Mouse (Mus musculus) layer of hippocampus, postnatal 14 days (tissue): ENCODE measurements around the gene Rbx1. TPM values are rescaled to one million over a fixed set of nuclear protein-coding genes. Genes with fewer than 3 reads are reported as not detected.

Experiments
- total RNA-seq, 2 experiments: library from RNA; stranded (reverse); gene quantifications; 2 replicates each; pipeline ENCODE4 v1.2.3; 2021

The Rbx1 gene
- total RNA-seq, 2 experiments from 2014 or later: 135 to 148 TPM

Other genes starting within 250 kb of the Rbx1 start
- 10 to 100 TPM; 21.7 to 22.2 TPM for gene Mchr1, start 230.8 kb upstream of the Rbx1 start, total RNA-seq
- 10 to 100 TPM; 57.6 to 63.6 TPM for gene Slc25a17, start 105.5 kb upstream of the Rbx1 start, total RNA-seq
- gene St13, start 66.2 kb upstream of the Rbx1 start, total RNA-seq: 100 to 1,000 TPM; 155 to 183 TPM
- 10 to 100 TPM; 12.3 to 13.8 TPM for gene Xpnpep3, start 66.2 kb upstream of the Rbx1 start, total RNA-seq
- gene Dnajb7, start 58.0 kb upstream of the Rbx1 start, total RNA-seq: under 1 TPM in 1 of 2 experiments, not detected in 1; 0.38 TPM
- gene Ep300, start 119.1 kb downstream of the Rbx1 start, total RNA-seq: 10 to 100 TPM; 58.7 to 62.8 TPM
- gene L3mbtl2, start 197.6 kb downstream of the Rbx1 start, total RNA-seq: 10 to 100 TPM; 37.7 to 38.8 TPM
- gene Chadl, start 231.0 kb downstream of the Rbx1 start, total RNA-seq: 10 to 100 TPM; 25.6 to 27.0 TPM